Mouse (Mus musculus): ENCODE data around the gene Nhsl2. TPM values are rescaled to one million over a fixed set of nuclear protein-coding genes. Genes with fewer than 3 reads are reported as not detected.

Gene Nhsl2
- total RNA-seq, 2 experiments from 2014 or later = 6.2 to 7.8 TPM

- intact Hi-C loops (cut with DNase I) = no loop called here
- no peak for DNase-seq
These were observed 52.8 kb downstream of the Nhsl2 start for GRCm38 (mm10) chrX:101901806-101902490.

GRCm38 (mm10) chrX:101902597-101902996 is 53.4 kb downstream of the Nhsl2 start:
- DNase-seq = no peak
- intact Hi-C loops (cut with DNase I) = no loop called here

GRCm38 (mm10) chrX:101907301-101907700 is 58.1 kb downstream of the Nhsl2 start:
- DNase-seq = no peak
- intact Hi-C loops (cut with DNase I) = no loop called here

- DNase-seq = no peak
- intact Hi-C loops (cut with DNase I) = loop anchor here (10.0 kb wide), 1 partner anchor 56 kb away; no protein-coding TSS in a partner anchor
These were observed 79.9 kb downstream of the Nhsl2 start for GRCm38 (mm10) chrX:101929131-101929530.

- DNase-seq = no peak
- intact Hi-C loops (cut with DNase I) = no loop called here
These were observed 81.1 kb downstream of the Nhsl2 start for GRCm38 (mm10) chrX:101930301-101930700.

GRCm38 (mm10) chrX:101931016-101931415 is 81.8 kb downstream of the Nhsl2 start:
- intact Hi-C loops (cut with DNase I) = no loop called here
- no peak for DNase-seq

- intact Hi-C loops (cut with DNase I) = no loop called here
- peak; percentile 54 to 72 for DNase-seq
These were observed 83.1 kb downstream of the Nhsl2 start for GRCm38 (mm10) chrX:101932244-101932643.

GRCm38 (mm10) chrX:101933346-101933745 is 84.2 kb downstream of the Nhsl2 start:
- DNase-seq = no peak
- intact Hi-C loops (cut with DNase I) = no loop called here

GRCm38 (mm10) chrX:101935291-101935840 is 86.2 kb downstream of the Nhsl2 start:
- no peak for DNase-seq
- intact Hi-C loops (cut with DNase I) = no loop called here

GRCm38 (mm10) chrX:101939486-101939885 is 90.3 kb downstream of the Nhsl2 start:
- no peak for DNase-seq
- intact Hi-C loops (cut with DNase I) = no loop called here

GRCm38 (mm10) chrX:101942461-101942896 is 93.3 kb downstream of the Nhsl2 start:
- intact Hi-C loops (cut with DNase I) = loop anchor here (5.0 kb wide), 1 partner anchor 135 kb away; no protein-coding TSS in a partner anchor
- peak; percentile 68 to 74 for DNase-seq

GRCm38 (mm10) chrX:101943743-101944142 is 94.6 kb downstream of the Nhsl2 start:
- DNase-seq = no peak
- intact Hi-C loops (cut with DNase I) = loop anchor here (5.0 kb wide), 1 partner anchor 136 kb away; no protein-coding TSS in a partner anchor

GRCm38 (mm10) chrX:101944761-101945330 is 95.7 kb downstream of the Nhsl2 start:
- intact Hi-C loops (cut with DNase I) = loop anchor here (5.0 kb wide), 1 partner anchor 138 kb away; no protein-coding TSS in a partner anchor
- no peak for DNase-seq

- no peak for DNase-seq
- intact Hi-C loops (cut with DNase I) = no loop called here
These were observed 103.3 kb downstream of the Nhsl2 start for GRCm38 (mm10) chrX:101952436-101952835.

GRCm38 (mm10) chrX:101953256-101953655 is 104.1 kb downstream of the Nhsl2 start:
- intact Hi-C loops (cut with DNase I) = no loop called here
- no peak for DNase-seq

GRCm38 (mm10) chrX:101953787-101954491 is 104.8 kb downstream of the Nhsl2 start:
- intact Hi-C loops (cut with DNase I) = loop anchor here (2.0 kb wide), 1 partner anchor 113 kb away; no protein-coding TSS in a partner anchor

GRCm38 (mm10) chrX:101954492-101954851 is 105.3 kb downstream of the Nhsl2 start:
- intact Hi-C loops (cut with DNase I) = loop anchor here (2.0 kb wide), 1 partner anchor 112 kb away; no protein-coding TSS in a partner anchor
- DNase-seq = no peak

More at GRCm38 (mm10) chrX:101953787-101954491, 104.8 kb downstream of the Nhsl2 start:
- DNase-seq = peak; percentile 92

- no peak for DNase-seq
- intact Hi-C loops (cut with DNase I) = no loop called here
These were observed 112.7 kb downstream of the Nhsl2 start for GRCm38 (mm10) chrX:101961848-101962247.

GRCm38 (mm10) chrX:101963711-101964110 is 114.5 kb downstream of the Nhsl2 start:
- no peak for DNase-seq
- intact Hi-C loops (cut with DNase I) = no loop called here

GRCm38 (mm10) chrX:101973028-101973427 is 123.8 kb downstream of the Nhsl2 start:
- intact Hi-C loops (cut with DNase I) = no loop called here
- DNase-seq = no peak

GRCm38 (mm10) chrX:101976931-101977330 is 127.7 kb downstream of the Nhsl2 start:
- DNase-seq = no peak
- intact Hi-C loops (cut with DNase I) = no loop called here

Measured in heart, postnatal 14 days (tissue).